Mouse (Mus musculus) liver, postnatal 0 days (tissue): ENCODE measurements around the gene Alpk1.

ENCODE experiments used
- CTCF ChIP-seq: sonication (generic); IDR thresholded peaks from 2 replicates; pipeline ENCODE4 v1.5.1; 2016; ENCODE audit warnings: antibody characterized with exemption, low read depth
- EP300 ChIP-seq: IDR thresholded peaks from 2 replicates; pipeline ENCODE4 v1.6.1; 2016; ENCODE audit warnings: antibody characterized with exemption, low read depth, mild to moderate bottlenecking

DNA sequence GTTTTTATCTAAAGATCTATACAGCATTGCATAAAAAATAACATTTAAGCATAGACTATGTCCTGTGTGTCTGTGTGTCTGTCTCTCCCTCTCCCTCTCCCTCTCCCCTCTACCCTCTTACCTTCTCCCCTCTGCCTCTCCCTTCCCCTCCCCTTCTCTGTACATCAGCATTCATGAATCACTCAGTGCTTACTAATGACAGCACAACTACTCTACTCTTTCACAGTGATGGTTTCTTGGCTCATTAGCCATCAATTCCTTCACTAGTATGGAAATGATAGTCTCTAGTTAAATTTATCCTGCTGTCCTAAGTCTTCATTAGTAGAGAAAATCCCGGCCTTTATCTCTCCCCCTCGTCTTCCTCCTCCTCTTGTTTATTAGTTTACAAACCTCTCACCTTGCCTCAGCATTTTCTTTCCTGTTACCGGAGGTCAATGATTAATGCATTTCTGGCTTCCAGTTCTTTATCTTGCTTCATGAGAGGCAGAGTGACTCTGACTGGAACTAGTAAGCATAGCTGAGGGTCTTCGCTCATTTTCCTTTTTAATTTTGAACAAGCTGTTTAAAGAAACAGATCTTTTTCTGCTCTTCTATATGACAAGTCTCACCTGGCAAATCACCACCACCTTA, 79.0 kb downstream of the Alpk1 start:
- TF ChIP-seq CTCF: no peak
- TF ChIP-seq EP300: no peak
